Mouse (Mus musculus) myocyte (in vitro differentiated cells): ENCODE results near the gene Prr12. TPM values are rescaled to one million over a fixed set of nuclear protein-coding genes. Genes with fewer than 3 reads are reported as not detected.

Experiments
- H3K27me3 ChIP-seq: one replicate; pipeline ENCODE4 v1.6.1; 2011; ENCODE audit not compliant: control insufficient read depth, insufficient read depth, insufficient read length
- H3K36me3 ChIP-seq: one replicate; pipeline ENCODE4 v1.6.1; 2011; ENCODE audit not compliant: control insufficient read depth, insufficient read depth
- H3K4me2 ChIP-seq: one replicate; pipeline ENCODE4 v1.6.1; 2011; ENCODE audit warnings: low read depth, control low read depth
- H3K4me3 ChIP-seq: one replicate; pipeline ENCODE4 v1.5.1; 2011; ENCODE audit warnings: mild to moderate bottlenecking, control low read depth, moderate library complexity
- H3K79me2 ChIP-seq: one replicate; pipeline ENCODE4 v1.6.1; 2011; ENCODE audit not compliant: control insufficient read depth, insufficient read depth
- H3ac ChIP-seq: one replicate; pipeline ENCODE4 v1.6.1; 2011; ENCODE audit not compliant: control insufficient read depth, insufficient read length
- CEBPB ChIP-seq: IDR thresholded peaks from 2 replicates; pipeline ENCODE4 v1.6.1; 2011; ENCODE audit warnings: mild to moderate bottlenecking, moderate library complexity; ENCODE audit not compliant: poor library complexity, insufficient read depth, severe bottlenecking
- E2F4 ChIP-seq: IDR thresholded peaks from one replicate; pipeline ENCODE4 v1.6.1; 2011; ENCODE audit warnings: mild to moderate bottlenecking, control low read depth, moderate library complexity; ENCODE audit not compliant: insufficient read depth
- MAX ChIP-seq: IDR thresholded peaks from one replicate; pipeline ENCODE4 v1.6.1; 2011; ENCODE audit warnings: low read depth, mild to moderate bottlenecking, control low read depth
- MYOD1 ChIP-seq, 3 experiments: IDR thresholded peaks; one replicate each; pipeline ENCODE4 v1.6.1; 2011; ENCODE audit warnings: control low read depth in 2 of 3, low read depth in 2 of 3, mild to moderate bottlenecking in 2 of 3, moderate library complexity in 1 of 3; ENCODE audit not compliant: insufficient read length in 2 of 3, control insufficient read depth in 1 of 3
- MYOG ChIP-seq, 3 experiments: IDR thresholded peaks; one replicate each; pipeline ENCODE4 v1.6.1; 2011; ENCODE audit warnings: control low read depth in 2 of 3, low read depth in 2 of 3, mild to moderate bottlenecking in 2 of 3; ENCODE audit not compliant: insufficient read length in 2 of 3, control insufficient read depth in 1 of 3, insufficient read depth in 1 of 3
- POLR2A ChIP-seq: IDR thresholded peaks from one replicate; pipeline ENCODE4 v1.6.1; 2011; ENCODE audit warnings: low read depth, mild to moderate bottlenecking, control low read depth, moderate library complexity; ENCODE audit not compliant: insufficient read length
- POLR2AphosphoS2 ChIP-seq: IDR thresholded peaks from one replicate; pipeline ENCODE4 v1.6.1; 2011; ENCODE audit warnings: low read depth, control low read depth; ENCODE audit not compliant: insufficient read length
- REST ChIP-seq: IDR thresholded peaks from one replicate; pipeline ENCODE4 v1.6.1; 2011; ENCODE audit warnings: mild to moderate bottlenecking, control low read depth, moderate library complexity; ENCODE audit not compliant: insufficient read depth, insufficient read length
- SRF ChIP-seq: IDR thresholded peaks from one replicate; pipeline ENCODE4 v1.6.1; 2011; ENCODE audit warnings: low read depth; ENCODE audit not compliant: control insufficient read depth, insufficient read length
- TCF12 ChIP-seq: IDR thresholded peaks from one replicate; pipeline ENCODE4 v1.6.1; 2011; ENCODE audit warnings: mild to moderate bottlenecking, control low read depth; ENCODE audit not compliant: poor library complexity, insufficient read depth, severe bottlenecking
- TCF3 ChIP-seq: IDR thresholded peaks from one replicate; pipeline ENCODE4 v1.6.1; 2011; ENCODE audit warnings: low read depth, control low read depth; ENCODE audit not compliant: insufficient read length
- USF1 ChIP-seq: IDR thresholded peaks from one replicate; pipeline ENCODE4 v1.6.1; 2011; ENCODE audit warnings: low read depth, mild to moderate bottlenecking, control low read depth, moderate library complexity
- polyA plus RNA-seq: library from polyadenylated mRNA; unstranded; fragments of >200 nt; fragmentation: generic; extraction: Trizol; gene quantifications from one replicate; pipeline ENCODE4 v1.2.1, GENCODE M21; 2012; ENCODE audit warnings: missing spikeins

Prr12 gene
- polyA plus RNA-seq, 1 experiment, result 10.2 TPM

DNA sequence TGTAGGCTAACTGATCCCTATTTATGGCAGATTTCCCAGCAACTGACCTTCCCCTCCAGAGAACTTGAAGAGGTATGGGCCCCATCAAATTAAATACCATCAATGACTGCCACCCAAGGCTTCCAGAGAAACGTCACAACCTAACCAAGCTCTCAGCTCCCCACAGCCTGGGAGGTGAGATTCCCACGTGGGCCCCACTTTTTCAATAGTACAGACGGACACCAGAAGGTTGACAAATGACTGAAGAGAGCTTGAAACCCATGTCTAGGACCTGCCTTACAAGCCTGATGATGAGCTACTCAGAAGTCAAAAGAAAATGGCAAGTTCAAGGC is 67.9 kb downstream of the Prr12 start:
- Histone ChIP-seq H3K4me2 (peak overlapping the region; percentile 68), H3K4me3 (peak overlapping the region; percentile 55), H3K27me3 (no peaks in the 10 kb centered on the region), H3K79me2 (peaks cover 53% of the 10 kb centered on the region), H3ac (no peak overlapping the region), H3K36me3 (peaks cover 15% of the 10 kb centered on the region)
- no peak for TF ChIP-seq TCF12
- TF ChIP-seq TCF3, result no peak
- no peak for TF ChIP-seq MYOD1 (IDR thresholded peaks at IDR 0.05; ENCODE audit: control insufficient read depth in 1 of 3, insufficient read length in 2 of 3, low read depth in 2 of 3)
- no peak for TF ChIP-seq POLR2A
- TF ChIP-seq REST, result no peak
- no peak for TF ChIP-seq E2F4
- no peak for TF ChIP-seq POLR2AphosphoS2

DNA sequence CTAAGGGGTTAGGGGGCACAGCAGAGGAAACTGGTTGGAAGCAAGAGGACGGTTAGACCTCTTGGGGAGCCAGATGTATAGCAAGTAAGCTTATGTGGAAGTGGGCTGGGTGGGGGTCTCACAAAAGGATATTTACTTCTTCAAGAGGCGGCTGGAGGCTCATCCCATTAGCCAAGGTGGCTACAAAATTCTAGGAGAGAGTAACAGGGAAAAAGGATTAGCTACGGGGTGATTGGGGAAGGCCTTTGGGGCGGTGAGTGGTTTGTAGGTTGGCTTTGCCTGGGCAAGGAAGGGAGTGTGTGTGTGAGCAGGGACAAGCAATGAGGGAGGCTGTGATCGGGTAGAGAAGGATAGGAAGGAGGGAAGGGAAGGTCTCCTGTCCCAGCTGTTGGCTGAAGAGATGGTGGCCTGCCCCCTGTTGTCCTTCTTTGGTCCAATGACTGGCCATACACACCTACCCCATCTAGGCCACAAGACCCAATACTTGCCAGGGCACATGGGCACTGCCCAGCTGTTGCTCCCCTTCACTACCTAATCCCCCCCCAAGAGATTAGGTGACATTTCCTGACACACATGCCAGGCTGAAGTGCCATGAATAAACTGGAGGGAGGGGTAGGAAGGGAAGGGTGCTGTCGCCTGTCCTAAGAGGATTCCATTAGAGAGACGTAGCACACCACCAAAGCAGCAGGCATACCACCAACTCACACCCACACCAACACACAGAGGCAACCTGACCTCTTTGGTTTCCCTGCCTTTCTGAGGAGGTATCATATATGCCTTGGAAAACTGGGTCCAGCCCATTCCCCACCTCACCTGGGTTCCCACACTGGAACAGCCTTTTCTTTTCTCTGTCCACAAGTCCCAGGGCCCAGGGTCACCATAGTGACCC is 68.5 kb downstream of the Prr12 start:
- Histone ChIP-seq H3K4me3 (peak overlapping the region; percentile 55), H3K36me3 (peaks cover 20% of the 10 kb centered on the region), H3K27me3 (no peaks in the 10 kb centered on the region), H3K79me2 (peaks cover 51% of the 10 kb centered on the region), H3K4me2 (peak overlapping the region; percentile 68), H3ac (no peak overlapping the region)
- peak; percentile 38 for TF ChIP-seq POLR2A
- no peak for TF ChIP-seq E2F4
- TF ChIP-seq SRF, result peak; percentile 22
- no peak for TF ChIP-seq REST
- TF ChIP-seq TCF12, result peak; percentile 65
- TF ChIP-seq MAX, result no peak
- peak; percentile 52 to 89 (median 60) for TF ChIP-seq MYOG (IDR thresholded peaks at IDR 0.05; ENCODE audit: control insufficient read depth in 1 of 3, insufficient read depth in 1 of 3, insufficient read length in 2 of 3, low read depth in 2 of 3)
- TF ChIP-seq POLR2AphosphoS2, result no peak
- TF ChIP-seq TCF3, result peak; percentile 35
- TF ChIP-seq MYOD1 (IDR thresholded peaks at IDR 0.05; ENCODE audit: control insufficient read depth in 1 of 3, insufficient read length in 2 of 3, low read depth in 2 of 3), result peak; percentile 96 to 100 (median 98)
- no peak for TF ChIP-seq CEBPB
- peak; percentile 18 for TF ChIP-seq USF1

DNA sequence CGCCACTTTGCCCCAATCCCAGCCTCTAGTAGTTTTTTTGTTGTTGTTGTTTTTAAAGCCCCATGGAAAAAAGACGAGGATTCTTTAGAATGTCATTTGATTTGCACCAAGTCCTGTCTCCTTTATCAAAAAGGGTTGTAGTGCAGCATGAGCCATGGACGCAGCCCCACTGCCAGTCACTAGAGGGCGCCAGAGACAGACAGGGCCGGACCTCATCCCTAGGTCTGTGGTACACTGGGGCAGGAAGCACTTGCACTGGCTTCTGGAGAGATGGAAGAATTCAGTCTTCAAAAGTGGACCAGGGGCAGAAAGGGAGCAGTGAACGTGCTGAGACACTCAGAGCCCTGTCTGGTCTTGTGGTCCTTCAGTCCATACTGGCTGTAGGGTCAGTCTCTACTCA is 69.6 kb downstream of the Prr12 start:
- peaks cover 29% of the 10 kb centered on the region for H3K36me3 ChIP-seq
- TF ChIP-seq E2F4 (no peak), POLR2A (peak; percentile 10)
- peak overlapping the region; percentile 68 for H3K4me2 ChIP-seq
- H3K4me3 ChIP-seq, result no peak overlapping the region
- H3K27me3 ChIP-seq, result no peaks in the 10 kb centered on the region
- peaks cover 45% of the 10 kb centered on the region for H3K79me2 ChIP-seq
- no peak overlapping the region for H3ac ChIP-seq

DNA sequence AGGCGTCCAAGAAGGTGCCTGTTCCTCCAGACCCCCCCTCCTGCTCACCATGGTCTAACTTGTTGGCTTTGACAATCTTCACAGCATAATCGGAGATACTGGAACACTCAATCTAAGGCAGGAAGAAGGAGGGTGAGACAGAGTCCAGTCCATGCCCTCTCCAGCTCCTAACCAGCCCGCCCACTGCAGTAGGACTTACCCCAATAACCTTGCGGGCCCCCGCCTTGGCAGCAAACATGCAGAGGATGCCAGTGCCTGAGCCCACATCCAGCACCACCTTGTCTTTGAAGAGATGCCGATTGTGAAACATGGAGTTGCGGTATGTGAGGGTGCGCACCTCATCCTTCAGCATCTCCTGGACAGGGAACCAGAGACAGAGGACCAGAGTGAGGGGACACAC is 71.1 kb downstream of the Prr12 start:
- H3K27me3 ChIP-seq, result no peaks in the 10 kb centered on the region
- H3K4me2 ChIP-seq, result no peak overlapping the region

DNA sequence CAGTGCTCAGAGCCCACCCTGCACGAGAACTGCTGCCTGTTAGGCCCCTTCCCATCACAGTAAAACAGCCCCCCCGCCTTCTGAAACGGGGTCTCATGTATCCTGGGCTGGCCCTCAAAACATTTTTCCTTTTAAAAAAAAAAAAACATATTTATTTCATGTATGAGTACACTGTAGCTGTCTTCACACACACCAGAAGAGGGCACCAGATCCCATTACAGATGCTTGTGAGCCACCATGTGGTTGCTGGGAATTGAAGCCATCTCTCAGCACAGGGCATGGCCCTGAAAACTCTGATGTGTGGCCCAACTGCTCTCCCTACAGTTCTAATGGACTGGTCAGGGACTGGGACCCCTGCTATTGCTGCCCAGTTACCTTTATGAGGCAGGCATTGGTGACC is 74.4 kb downstream of the Prr12 start:
- TF ChIP-seq SRF, result no peak
- no peak for TF ChIP-seq TCF3
- TF ChIP-seq MAX, result no peak
- no peak for TF ChIP-seq E2F4
- no peaks in the 10 kb centered on the region for H3K27me3 ChIP-seq
- H3ac ChIP-seq, result no peak overlapping the region
- no peak overlapping the region for H3K4me3 ChIP-seq
- no peak overlapping the region for H3K4me2 ChIP-seq
- H3K36me3 ChIP-seq, result peaks cover 35% of the 10 kb centered on the region
- H3K79me2 ChIP-seq, result peaks cover 12% of the 10 kb centered on the region

More for the DNA sequence above, 71.1 kb downstream of the Prr12 start:
- H3ac ChIP-seq, result no peak overlapping the region
- TF ChIP-seq POLR2AphosphoS2 (peak; percentile 21), MYOG (IDR thresholded peaks at IDR 0.05; ENCODE audit: control insufficient read depth in 1 of 3, insufficient read depth in 1 of 3, insufficient read length in 2 of 3, low read depth in 2 of 3) (no peak)
- peaks cover 33% of the 10 kb centered on the region for H3K79me2 ChIP-seq
- H3K4me3 ChIP-seq, result no peak overlapping the region
- peaks cover 35% of the 10 kb centered on the region for H3K36me3 ChIP-seq

Other genes starting within 250 kb of the Prr12 start
- 77.0 TPM for gene Nup62, start 236.8 kb downstream of the Prr12 start, polyA plus RNA-seq
- gene Il4i1, start 236.5 kb downstream of the Prr12 start, polyA plus RNA-seq, result 1.9 TPM
- 939 TPM for gene Atf5, start 236.2 kb downstream of the Prr12 start, polyA plus RNA-seq
- 200 TPM for gene Akt1s1, start 203.9 kb downstream of the Prr12 start, polyA plus RNA-seq
- 53.8 TPM for gene Tbc1d17, start 203.8 kb downstream of the Prr12 start, polyA plus RNA-seq
- gene Pnkp, start 195.7 kb downstream of the Prr12 start, polyA plus RNA-seq, result 47.9 TPM
- 298 TPM for gene Ptov1, start 183.1 kb downstream of the Prr12 start, polyA plus RNA-seq
- 57.4 TPM for gene Med25, start 160.2 kb downstream of the Prr12 start, polyA plus RNA-seq
- gene Fuz, start 156.8 kb downstream of the Prr12 start, polyA plus RNA-seq, result 11.6 TPM
- 125 TPM for gene Ap2a1, start 123.4 kb downstream of the Prr12 start, polyA plus RNA-seq
- gene Tsks, start 109.7 kb downstream of the Prr12 start, polyA plus RNA-seq, result not detected
- 2.7 TPM for gene Cpt1c, start 78.0 kb downstream of the Prr12 start, polyA plus RNA-seq
- 729 TPM for gene Prmt1, start 66.3 kb downstream of the Prr12 start, polyA plus RNA-seq
- 45.1 TPM for gene Irf3, start 55.2 kb downstream of the Prr12 start, polyA plus RNA-seq
- gene Bcl2l12, start 54.2 kb downstream of the Prr12 start, polyA plus RNA-seq, result 13.3 TPM
- 56.7 TPM for gene Scaf1, start 36.5 kb downstream of the Prr12 start, polyA plus RNA-seq
- gene Rras, start 34.9 kb downstream of the Prr12 start, polyA plus RNA-seq, result 127 TPM
- 66.1 TPM for gene Nosip, start 9.5 kb upstream of the Prr12 start, polyA plus RNA-seq
- gene Prrg2, start 9.8 kb upstream of the Prr12 start, polyA plus RNA-seq, result 12.9 TPM
- gene Rcn3, start 39.3 kb upstream of the Prr12 start, polyA plus RNA-seq, result 123 TPM
- 67.2 TPM for gene Fcgrt, start 51.0 kb upstream of the Prr12 start, polyA plus RNA-seq
- 2,217 TPM for gene Rps11, start 71.6 kb upstream of the Prr12 start, polyA plus RNA-seq
- 6,110 TPM for gene Rpl13a, start 75.9 kb upstream of the Prr12 start, polyA plus RNA-seq
- gene Gm45713, start 83.3 kb upstream of the Prr12 start, polyA plus RNA-seq, result 3.6 TPM
- gene Flt3l, start 83.6 kb upstream of the Prr12 start, polyA plus RNA-seq, result 7.2 TPM
- gene Pih1d1, start 101.4 kb upstream of the Prr12 start, polyA plus RNA-seq, result 81.9 TPM
- gene Aldh16a1, start 101.7 kb upstream of the Prr12 start, polyA plus RNA-seq, result 29.0 TPM
- gene Slc17a7, start 111.1 kb upstream of the Prr12 start, polyA plus RNA-seq, result 3.6 TPM
- gene Gfy, start 126.7 kb upstream of the Prr12 start, polyA plus RNA-seq, result 0.04 TPM
- gene Pth2, start 128.1 kb upstream of the Prr12 start, polyA plus RNA-seq, result not detected
- gene Ccdc155, start 152.0 kb upstream of the Prr12 start, polyA plus RNA-seq, result 2.2 TPM
- 0.08 TPM for gene Dkkl1, start 159.3 kb upstream of the Prr12 start, polyA plus RNA-seq
- 93.3 TPM for gene Tead2, start 162.9 kb upstream of the Prr12 start, polyA plus RNA-seq
- 0.18 TPM for gene Cd37, start 186.2 kb upstream of the Prr12 start, polyA plus RNA-seq
- gene Slc6a16, start 188.2 kb upstream of the Prr12 start, polyA plus RNA-seq, result not detected
- not detected for gene Slc6a21, start 224.6 kb upstream of the Prr12 start, polyA plus RNA-seq